ENCODE assay signal across 8 mouse cellular contexts in the genomic region with DNA sequence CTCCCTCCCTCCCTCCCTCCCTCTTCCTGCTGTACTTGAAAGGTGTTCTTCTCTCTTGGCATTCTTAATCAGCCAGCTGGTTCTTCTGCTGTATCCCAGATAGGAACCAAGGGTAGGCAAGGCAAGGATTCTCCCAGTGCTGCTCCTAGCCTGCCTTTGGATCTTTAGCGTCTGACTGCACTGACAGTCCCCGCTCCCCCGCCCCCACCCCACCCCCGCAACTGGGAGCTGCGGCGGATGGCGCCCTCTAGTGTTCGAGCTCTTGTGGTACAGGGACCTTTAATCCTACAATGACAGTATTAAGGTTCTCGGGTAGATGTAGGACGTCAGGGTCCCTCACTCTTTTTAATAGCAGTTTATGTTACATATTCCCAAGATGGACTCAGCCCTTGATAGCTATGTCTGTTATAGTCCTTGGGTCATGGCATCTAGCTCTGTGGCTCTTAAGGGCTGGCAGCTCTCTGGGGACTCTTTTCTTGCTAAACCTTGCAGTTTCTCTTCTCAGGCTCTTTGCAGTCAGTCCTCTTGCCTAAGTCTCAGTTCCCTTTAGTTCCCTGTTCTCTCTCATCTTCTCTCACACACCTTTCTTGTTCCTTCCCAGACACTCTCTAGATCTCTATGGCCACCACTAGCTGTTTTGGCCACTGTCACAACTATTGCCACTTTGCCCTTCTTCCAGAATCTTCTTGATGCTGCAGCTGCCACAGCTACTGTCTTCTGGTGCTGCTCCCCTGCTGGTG.
DNase-seq lines count a peak whose midpoint lies in the region; ATAC-seq and TF ChIP-seq lines count a peak whose summit lies in the region.
"Had no signal": no experiment of that assay in that cellular context is flagged by ENCODE, and none has a peak within 500 bp of the region (broad histone marks: within the 10 kb centered on the region; RNA-seq: fewer than 3 reads in every experiment).

No protein-coding gene starts in this region.

- no peak for TF ChIP-seq POLR2A in cerebellum, adult 2 months (IDR thresholded peaks at IDR 0.05; ENCODE audit: borderline replicate concordance, insufficient read depth, low read length)

- TF ChIP-seq CTCF in cerebellum, adult 2 months (IDR thresholded peaks at IDR 0.05; ENCODE audit: borderline replicate concordance, insufficient read depth, low read depth, low read length) = peak; percentile 59; the same call in 1 of the 2 replicates

- no peak overlapping the region for H3K9ac ChIP-seq in hindbrain, embryonic 15.5 days

- ATAC-seq in hindbrain, embryonic 15.5 days (ENCODE audit: low FRiP score, low read depth) = peak; percentile 69

- DNase-seq in NIH3T3 (ENCODE audit: low read depth) = peak; percentile 71
- DNase-seq in cerebellum, adult 2 months = peak; percentile 53 to 72
- peak; percentile 26 to 80 for DNase-seq in frontal cortex, adult 2 months (ENCODE audit: extremely low spot score in 1 of 2, low spot score in 1 of 2)
- peak; percentile 70 to 72 for DNase-seq in layer of hippocampus, postnatal 36 days
- DNase-seq in lung, postnatal 14 days = peak; percentile 71
- DNase-seq in retina, postnatal 7 days (ENCODE audit: low read depth, low spot score) = peak; percentile 52

- no peaks in the 10 kb centered on the region; the same call in 1 of the 2 replicates for H3K4me1 ChIP-seq in cerebellum, adult 2 months (ENCODE audit: control insufficient read depth, insufficient read depth, low read length)
- H3K4me1 ChIP-seq in hindbrain, embryonic 15.5 days (replicated peaks) = peaks cover 23% of the 10 kb centered on the region

- H3K36me3 ChIP-seq in hindbrain, embryonic 15.5 days = no peaks in the 10 kb centered on the region

- H3K27ac ChIP-seq in cerebellum, adult 2 months (ENCODE audit: insufficient read depth, low read length) = no peak overlapping the region
- no peak overlapping the region for H3K27ac ChIP-seq in hindbrain, embryonic 15.5 days (replicated peaks)
- H3K27ac ChIP-seq: macrophage had no signal

- peak overlapping the region; percentile 26 for H3K4me2 ChIP-seq in hindbrain, embryonic 15.5 days

- H3K4me3 ChIP-seq in cerebellum, adult 2 months (replicated peaks; ENCODE audit: insufficient read depth, low read depth, low read length) = no peak overlapping the region
- H3K4me3 ChIP-seq in hindbrain, embryonic 15.5 days = no peak overlapping the region

- no peaks in the 10 kb centered on the region for H3K27me3 ChIP-seq in cerebellum, adult 2 months (ENCODE audit: control insufficient read depth, insufficient read depth, low read length)
- H3K27me3 ChIP-seq in hindbrain, embryonic 15.5 days = no peaks in the 10 kb centered on the region

- WGBS in cerebellum, adult 2 months = 2% methylated on average over 10 of the region's 10 CpGs
- under 1% methylated on average over 10 of the region's 10 CpGs for WGBS in hindbrain, embryonic 15.5 days

- H3K9me3 ChIP-seq in hindbrain, embryonic 15.5 days = no peaks in the 10 kb centered on the region
